Mouse (Mus musculus) forebrain, embryonic 13.5 days (tissue): ENCODE measurements around the gene Sh3bp5l. TPM values are rescaled to one million over a fixed set of nuclear protein-coding genes. Genes with fewer than 3 reads are reported as not detected.
A peak's percentile ranks its signal among the peaks of the same experiment; 100 is the strongest.

Source experiments
- ATAC-seq: fragments of 200-750 bp; cut with Nextera tagmentation; 2 replicates; pipeline ENCODE4 v1.8.0; 2017
- H3K27ac ChIP-seq: fragments of 300-500 bp; sonication (generic); 2 replicates; pipeline ENCODE4 v1.5.1; 2015; ENCODE audit warnings: inconsistent platforms, mild to moderate bottlenecking, moderate library complexity
- H3K27me3 ChIP-seq: fragments of 300-500 bp; sonication (generic); 2 replicates; pipeline ENCODE4 v1.6.1; 2015; ENCODE audit warnings: mild to moderate bottlenecking, inconsistent platforms
- H3K36me3 ChIP-seq: fragments of 300-500 bp; sonication (generic); 2 replicates; pipeline ENCODE4 v1.6.1; 2015; ENCODE audit warnings: mild to moderate bottlenecking, inconsistent platforms; ENCODE audit not compliant: poor library complexity, severe bottlenecking
- H3K4me1 ChIP-seq: fragments of 300-500 bp; sonication (generic); 2 replicates; pipeline ENCODE4 v1.6.1; 2015; ENCODE audit warnings: inconsistent platforms
- H3K4me2 ChIP-seq: fragments of 300-500 bp; sonication (generic); 2 replicates; pipeline ENCODE4 v1.6.1; 2015; ENCODE audit warnings: inconsistent platforms, mild to moderate bottlenecking, moderate library complexity
- H3K4me3 ChIP-seq: fragments of 300-500 bp; sonication (generic); 2 replicates; pipeline ENCODE4 v1.5.1; 2015; ENCODE audit warnings: mild to moderate bottlenecking, inconsistent platforms
- H3K9ac ChIP-seq: fragments of 300-500 bp; sonication (generic); 2 replicates; pipeline ENCODE4 v1.6.1; 2015; ENCODE audit warnings: mild to moderate bottlenecking, inconsistent platforms
- H3K9me3 ChIP-seq: fragments of 300-500 bp; sonication (generic); replicated peaks from 2 replicates; pipeline ENCODE4 v1.6.1; 2016; ENCODE audit warnings: inconsistent platforms
- WGBS: fragments of 180-500 bp; shearing (Covaris S2); methylation state at CpG from one replicate; pipeline ENCODE4 v1.1.7; 2015; 5-methylcytosine and 5-hydroxymethylcytosine counted together
- polyA plus RNA-seq: library from polyadenylated mRNA; unstranded; fragments of >200 nt; fragmentation: Nextera tagmentation; extraction: Ambion mirVana; gene quantifications from 2 replicates; pipeline ENCODE4 v1.2.1, GENCODE M21; 2015

Sh3bp5l gene
- 43.9 and 48.0 TPM in 2 replicates for polyA plus RNA-seq

GRCm38 (mm10) chr11:58330276-58331148, at the start of gene Sh3bp5l, which contains the start of gene Zfp672:
Gene Sh3bp5l (plus strand): TSS chr11:58330724.
Gene Zfp672 (minus strand): TSS chr11:58330339.
- peak; percentile 96 for ATAC-seq
- Histone ChIP-seq H3K4me2 (peak within 1 kb of the TSS; percentile 97), H3K4me3 (peak within 1 kb of the TSS; percentile 87), H3K9me3 (no peaks in the 10 kb centered on the region), H3K27ac (peak within 1 kb of the TSS; percentile 32), H3K27me3 (no peaks in the 10 kb centered on the region), H3K36me3 (peaks cover 44% of the 10 kb centered on the region), H3K4me1 (peaks cover 39% of the 10 kb centered on the region), H3K9ac (peak within 1 kb of the TSS; percentile 88)
- under 1% methylated on average over 52 of the region's 52 CpGs for WGBS

- Histone ChIP-seq H3K4me2 (no peak overlapping the region), H3K27me3 (no peaks in the 10 kb centered on the region), H3K4me1 (no peaks in the 10 kb centered on the region), H3K27ac (no peak overlapping the region), H3K9ac (no peak overlapping the region), H3K4me3 (no peak overlapping the region), H3K36me3 (no peaks in the 10 kb centered on the region), H3K9me3 (no peaks in the 10 kb centered on the region)
- 88% methylated on average over 13 of the region's 13 CpGs for WGBS
- ATAC-seq = no peak
Observed at GRCm38 (mm10) chr11:58281970-58282496, 48.5 kb upstream of the Sh3bp5l start.

- H3K9ac ChIP-seq = no peak overlapping the region
- no peak for ATAC-seq
- no peaks in the 10 kb centered on the region for H3K36me3 ChIP-seq
- no peak overlapping the region for H3K27ac ChIP-seq
- H3K27me3 ChIP-seq = no peaks in the 10 kb centered on the region
- WGBS = 88% methylated on average over 5 of the region's 5 CpGs
- no peak overlapping the region for H3K4me3 ChIP-seq
- H3K4me1 ChIP-seq = no peaks in the 10 kb centered on the region
- H3K4me2 ChIP-seq = no peak overlapping the region
- H3K9me3 ChIP-seq = no peaks in the 10 kb centered on the region
Observed at GRCm38 (mm10) chr11:58282518-58282917, 48.0 kb upstream of the Sh3bp5l start.

- Histone ChIP-seq H3K9me3 (no peaks in the 10 kb centered on the region), H3K4me1 (no peaks in the 10 kb centered on the region), H3K27ac (no peak overlapping the region), H3K4me3 (no peak overlapping the region), H3K4me2 (no peak overlapping the region), H3K36me3 (no peaks in the 10 kb centered on the region), H3K27me3 (no peaks in the 10 kb centered on the region), H3K9ac (no peak overlapping the region)
- WGBS = 81% methylated on average over 9 of the region's 9 CpGs
- ATAC-seq = no peak
Observed at GRCm38 (mm10) chr11:58289992-58290682, 40.4 kb upstream of the Sh3bp5l start.

GRCm38 (mm10) chr11:58290812-58291211, 39.7 kb upstream of the Sh3bp5l start:
- no peak overlapping the region for H3K4me2 ChIP-seq
- WGBS = 82% methylated on average over 4 of the region's 4 CpGs
- H3K27me3 ChIP-seq = no peaks in the 10 kb centered on the region
- no peaks in the 10 kb centered on the region for H3K9me3 ChIP-seq
- ATAC-seq = no peak
- no peak overlapping the region for H3K9ac ChIP-seq
- no peaks in the 10 kb centered on the region for H3K36me3 ChIP-seq
- no peaks in the 10 kb centered on the region for H3K4me1 ChIP-seq
- no peak overlapping the region for H3K27ac ChIP-seq
- H3K4me3 ChIP-seq = no peak overlapping the region

GRCm38 (mm10) chr11:58292791-58293190, 37.7 kb upstream of the Sh3bp5l start:
- Histone ChIP-seq H3K9ac (no peak overlapping the region), H3K36me3 (no peaks in the 10 kb centered on the region), H3K9me3 (no peaks in the 10 kb centered on the region), H3K27ac (no peak overlapping the region), H3K27me3 (no peaks in the 10 kb centered on the region), H3K4me2 (no peak overlapping the region), H3K4me1 (no peaks in the 10 kb centered on the region), H3K4me3 (no peak overlapping the region)
- WGBS = 61% methylated on average over 4 of the region's 4 CpGs
- ATAC-seq = no peak

- Histone ChIP-seq H3K9ac (no peak overlapping the region), H3K4me2 (no peak overlapping the region)
Observed at GRCm38 (mm10) chr11:58297396-58297795, 33.1 kb upstream of the Sh3bp5l start.

GRCm38 (mm10) chr11:58301057-58301456, 29.5 kb upstream of the Sh3bp5l start:
- H3K4me3 ChIP-seq = peak overlapping the region; percentile 58
- peak overlapping the region; percentile 64 for H3K4me2 ChIP-seq
- H3K36me3 ChIP-seq = no peaks in the 10 kb centered on the region
- H3K27ac ChIP-seq = peak overlapping the region; percentile 59
- H3K9me3 ChIP-seq = no peaks in the 10 kb centered on the region
- peaks cover 10% of the 10 kb centered on the region for H3K4me1 ChIP-seq
- no peak overlapping the region for H3K9ac ChIP-seq
- 12% methylated on average over 13 of the region's 13 CpGs for WGBS
- H3K27me3 ChIP-seq = no peaks in the 10 kb centered on the region
- peak; percentile 9 for ATAC-seq

More at GRCm38 (mm10) chr11:58297396-58297795, 33.1 kb upstream of the Sh3bp5l start:
- 24% methylated on average over 6 of the region's 6 CpGs for WGBS
- no peak for ATAC-seq
- no peaks in the 10 kb centered on the region for H3K9me3 ChIP-seq
- no peak overlapping the region for H3K27ac ChIP-seq
- no peaks in the 10 kb centered on the region for H3K36me3 ChIP-seq
- H3K4me3 ChIP-seq = no peak overlapping the region
- no peaks in the 10 kb centered on the region for H3K27me3 ChIP-seq
- H3K4me1 ChIP-seq = no peaks in the 10 kb centered on the region

- ATAC-seq = peak; percentile 90
- H3K27me3 ChIP-seq = no peaks in the 10 kb centered on the region
- H3K27ac ChIP-seq = peak overlapping the region; percentile 87
- peaks cover 16% of the 10 kb centered on the region for H3K4me1 ChIP-seq
- H3K9me3 ChIP-seq = no peaks in the 10 kb centered on the region
- WGBS = under 1% methylated on average over 36 of the region's 36 CpGs
- H3K4me3 ChIP-seq = peak overlapping the region; percentile 58
- no peaks in the 10 kb centered on the region for H3K36me3 ChIP-seq
- peak overlapping the region; percentile 67 for H3K9ac ChIP-seq
- H3K4me2 ChIP-seq = peak overlapping the region; percentile 64
Observed at GRCm38 (mm10) chr11:58301837-58302754, 28.4 kb upstream of the Sh3bp5l start.

GRCm38 (mm10) chr11:58302774-58303445, 27.6 kb upstream of the Sh3bp5l start:
- no peaks in the 10 kb centered on the region for H3K36me3 ChIP-seq
- H3K4me1 ChIP-seq = peaks cover 24% of the 10 kb centered on the region
- peak overlapping the region; percentile 87 for H3K27ac ChIP-seq
- H3K9ac ChIP-seq = peak overlapping the region; percentile 67
- H3K27me3 ChIP-seq = no peaks in the 10 kb centered on the region
- peak overlapping the region; percentile 64 for H3K4me2 ChIP-seq
- peak overlapping the region; percentile 58 for H3K4me3 ChIP-seq
- under 1% methylated on average over 26 of the region's 26 CpGs for WGBS
- H3K9me3 ChIP-seq = no peaks in the 10 kb centered on the region
- ATAC-seq = peak; percentile 39

- H3K4me3 ChIP-seq = peak overlapping the region; percentile 18
- ATAC-seq = no peak
- H3K27me3 ChIP-seq = no peaks in the 10 kb centered on the region
- no peak overlapping the region for H3K9ac ChIP-seq
- H3K4me1 ChIP-seq = peaks cover 27% of the 10 kb centered on the region
- no peaks in the 10 kb centered on the region for H3K36me3 ChIP-seq
- WGBS = 11% methylated on average over 7 of the region's 7 CpGs
- no peak overlapping the region for H3K27ac ChIP-seq
- peak overlapping the region; percentile 52 for H3K4me2 ChIP-seq
- no peaks in the 10 kb centered on the region for H3K9me3 ChIP-seq
Observed at GRCm38 (mm10) chr11:58303594-58303993, 26.9 kb upstream of the Sh3bp5l start.
